Mouse (Mus musculus) spleen, postnatal 14 days (tissue): ENCODE measurements around the gene Gstt1.
"Not testable (repeated sequence)": the region's sequence is repeated elsewhere in the genome, so short reads cannot be mapped to it uniquely, and the experiment has no call there.

Experiments used
- DNase-seq, 2 experiments: peaks; one replicate each; pipeline ENCODE4 v3.0.0; 2021 to 2022; ENCODE audit warnings: low spot score in 2 of 2

The Gstt1 gene

DNA sequence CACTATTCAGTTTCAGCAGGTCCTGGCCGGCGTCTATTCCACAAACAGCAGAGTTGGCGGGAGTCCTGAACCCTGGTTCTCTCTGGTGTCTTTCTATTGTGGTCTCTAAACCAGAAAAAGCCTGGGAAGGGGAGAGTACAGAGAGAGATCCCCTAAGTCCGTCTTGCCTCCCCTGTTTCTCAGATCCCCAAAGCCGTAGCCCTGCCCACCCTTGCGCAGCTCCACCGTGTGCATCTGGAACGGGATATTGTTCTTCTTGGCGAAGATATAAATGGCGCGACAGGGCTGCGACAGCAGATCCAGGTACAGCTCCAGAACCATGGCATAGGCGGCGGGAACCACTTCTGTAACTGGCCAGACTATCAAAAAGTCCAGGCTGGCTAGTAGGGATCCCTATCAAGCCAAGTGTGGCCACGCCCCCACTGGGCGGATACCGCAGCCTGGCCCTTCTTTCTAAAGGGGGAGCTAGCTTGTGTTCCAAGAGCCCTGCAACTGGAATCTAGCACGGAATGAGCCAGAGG lies at the start of gene Gstt1:
TSS of gene Gstt1 (minus strand) at position 409 of the 521 bp plus-strand sequence.
- peak; percentile 56 to 59 for DNase-seq

DNA sequence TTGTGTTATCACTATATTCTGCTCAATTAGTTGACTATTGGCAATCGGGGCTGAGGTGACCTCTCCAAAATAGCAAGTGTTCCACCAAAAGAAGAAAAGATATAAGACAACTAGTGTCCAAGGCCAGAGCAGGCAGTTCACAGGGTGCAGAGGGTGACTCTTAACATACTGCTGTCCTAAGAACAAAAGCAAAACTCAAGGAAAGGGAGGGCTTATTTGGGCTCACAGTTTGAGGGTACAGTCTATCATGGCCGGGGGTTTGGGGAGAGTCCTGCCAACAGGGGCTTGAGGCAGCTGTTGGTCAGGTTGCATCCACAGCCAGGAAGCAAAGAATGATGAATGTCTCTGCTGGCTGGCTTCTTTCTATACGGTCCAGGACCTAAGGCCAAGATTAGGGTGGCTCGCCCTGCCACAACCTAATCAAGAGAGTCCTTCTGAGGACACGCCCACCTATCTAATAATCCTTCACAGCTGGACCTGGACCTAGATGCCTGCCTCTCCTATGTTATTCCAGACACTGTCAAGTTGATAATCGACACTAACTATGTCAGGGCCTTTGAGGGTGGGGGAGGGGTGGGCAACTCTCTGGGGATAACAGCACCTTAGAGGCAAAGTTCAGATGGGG lies 47.0 kb upstream of the Gstt1 start:
- DNase-seq = no peak

DNA sequence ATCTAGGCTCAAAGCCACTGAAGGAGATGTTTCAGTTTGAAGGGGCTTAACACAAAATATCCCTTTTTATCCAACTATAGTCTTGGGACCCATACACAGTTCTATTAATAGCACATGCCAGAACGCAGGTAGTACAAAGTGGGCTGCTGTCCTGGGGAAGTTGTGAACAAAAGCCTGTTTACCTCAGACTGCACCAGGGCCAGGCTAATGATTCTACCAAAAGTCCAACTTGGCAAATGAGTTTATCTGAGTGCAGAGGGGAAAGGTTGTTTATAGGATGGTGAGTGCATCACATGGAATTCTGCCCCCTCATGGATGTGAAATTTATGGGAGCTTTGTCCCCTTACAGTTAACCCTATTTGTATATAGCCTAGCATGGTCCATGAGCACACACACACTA lies 46.4 kb upstream of the Gstt1 start:
- no peak for DNase-seq

DNA sequence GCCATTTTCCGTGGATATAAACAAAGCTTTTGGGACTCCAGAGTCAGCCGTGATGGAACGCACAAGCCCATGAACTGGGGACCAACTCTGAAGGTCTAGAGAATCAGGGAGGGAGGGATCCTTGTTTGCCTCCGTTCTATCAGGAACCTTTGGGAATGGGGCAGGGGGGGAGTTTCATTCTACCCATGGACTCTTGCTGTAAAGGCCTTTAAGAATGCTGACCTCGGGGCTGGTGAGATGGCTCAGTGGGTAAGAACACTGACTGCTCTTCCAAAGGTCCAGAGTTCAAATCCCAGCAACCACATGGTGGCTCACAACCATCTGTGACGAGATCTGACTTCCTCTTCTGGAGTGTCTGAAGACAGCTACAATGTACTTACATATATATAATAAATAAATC lies 45.5 kb upstream of the Gstt1 start:
- not testable (repeated sequence) for DNase-seq

DNA sequence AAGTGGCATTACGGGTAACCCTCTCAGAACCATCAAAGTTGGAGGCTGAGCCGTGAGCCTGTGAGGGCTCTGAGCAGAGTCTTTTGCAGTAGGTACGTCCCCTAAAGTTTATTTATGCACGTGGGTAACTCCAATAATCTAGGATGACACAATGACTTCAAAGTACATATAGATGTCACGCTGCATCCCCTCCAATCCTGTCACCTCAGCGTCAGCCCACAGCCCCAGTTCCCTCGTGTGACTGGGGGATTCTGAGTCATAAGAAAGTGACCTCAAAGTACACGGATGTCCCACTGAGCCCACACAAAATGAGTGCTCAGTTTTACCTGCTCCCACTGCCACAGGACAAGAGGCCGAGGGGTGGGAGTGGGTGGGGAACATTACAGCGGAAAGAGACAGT lies 40.7 kb upstream of the Gstt1 start:
- no peak for DNase-seq

DNA sequence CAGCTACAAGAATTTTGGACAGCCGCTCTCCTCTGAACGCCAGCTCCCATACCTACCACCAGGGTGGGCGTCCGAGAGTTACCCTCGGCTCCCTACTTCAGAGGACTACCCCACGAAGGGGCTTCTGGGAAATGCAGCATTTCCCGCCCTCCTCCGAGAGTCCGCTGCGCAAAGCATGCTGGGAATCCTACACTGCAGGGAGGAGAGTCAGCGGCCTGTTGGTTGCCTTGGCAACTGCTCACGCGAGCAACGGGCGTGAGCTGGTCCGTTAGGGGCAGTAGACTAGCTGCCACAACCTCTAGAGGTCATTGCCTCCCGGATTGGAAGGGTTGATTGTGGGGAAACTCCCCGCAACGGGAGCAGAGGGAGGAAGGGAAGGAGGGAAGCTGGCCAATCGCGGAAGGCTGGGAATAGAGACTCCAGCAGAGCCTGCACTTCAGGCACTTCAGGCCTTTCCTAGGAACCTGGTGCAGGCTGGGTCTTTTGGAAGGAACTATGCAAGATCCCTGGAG lies 38.9 kb upstream of the Gstt1 start, which contains the start of gene Gstt2:
TSS of gene Gstt2 (minus strand) at position 177 of the 512 bp plus-strand sequence.
- DNase-seq = peak; percentile 76 to 85

DNA sequence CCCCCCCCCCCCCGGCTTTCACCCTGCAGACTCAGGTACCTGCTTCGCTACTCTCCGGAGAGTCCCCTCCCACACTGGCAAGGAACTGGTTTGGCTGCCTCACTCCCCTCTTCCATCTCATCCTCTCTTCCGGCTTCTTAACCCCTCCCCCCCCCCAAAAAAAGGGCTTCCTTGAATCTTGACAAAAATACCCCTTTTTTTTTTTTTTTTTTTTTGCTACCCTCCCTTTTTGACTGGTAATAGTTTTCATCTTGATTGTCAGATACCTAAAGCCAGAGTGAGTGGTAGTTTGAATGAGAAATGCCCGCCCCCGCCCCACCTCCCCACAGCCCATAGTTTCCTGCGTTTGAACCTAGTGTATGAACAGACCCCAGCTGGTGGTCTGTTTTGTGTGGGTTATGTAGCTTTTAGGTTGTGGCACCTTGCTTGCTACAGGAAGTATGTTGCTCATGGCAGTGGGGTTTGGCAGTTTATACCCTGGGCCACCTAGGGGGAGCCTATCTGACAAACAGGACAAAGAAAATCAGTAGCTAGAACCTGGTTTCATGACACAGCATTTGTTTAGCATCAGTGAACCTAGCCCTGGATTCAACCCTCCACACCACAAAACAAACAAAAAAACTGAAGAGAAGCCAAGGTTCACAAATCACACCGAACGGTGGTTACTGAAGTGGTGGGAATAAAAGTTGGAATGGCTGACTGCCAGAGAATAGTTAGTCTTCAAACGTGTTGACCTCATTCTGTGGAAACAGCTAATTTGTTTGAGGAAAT lies 37.6 kb upstream of the Gstt1 start:
- no peak for DNase-seq

DNA sequence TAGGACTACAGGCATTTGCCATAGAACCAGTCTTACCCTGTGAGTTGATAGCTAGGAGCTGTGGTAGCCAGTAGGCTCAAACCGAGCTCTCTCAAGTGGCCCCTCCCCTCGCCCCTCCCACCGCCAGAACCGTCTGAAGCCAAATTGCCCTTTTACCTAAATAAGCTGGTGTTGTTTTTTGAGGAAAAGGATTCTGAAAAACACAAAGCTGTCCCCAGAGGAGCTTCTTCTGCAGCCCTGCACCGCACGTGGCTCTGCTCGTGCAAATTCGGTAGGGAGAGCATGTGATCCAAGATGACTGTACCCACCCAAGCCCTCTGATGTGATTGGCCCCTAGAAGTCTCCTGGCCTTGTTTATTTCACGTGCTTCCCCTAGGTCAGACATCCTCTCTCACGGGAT lies 36.9 kb upstream of the Gstt1 start:
- DNase-seq = peak; percentile 48 to 56

DNA sequence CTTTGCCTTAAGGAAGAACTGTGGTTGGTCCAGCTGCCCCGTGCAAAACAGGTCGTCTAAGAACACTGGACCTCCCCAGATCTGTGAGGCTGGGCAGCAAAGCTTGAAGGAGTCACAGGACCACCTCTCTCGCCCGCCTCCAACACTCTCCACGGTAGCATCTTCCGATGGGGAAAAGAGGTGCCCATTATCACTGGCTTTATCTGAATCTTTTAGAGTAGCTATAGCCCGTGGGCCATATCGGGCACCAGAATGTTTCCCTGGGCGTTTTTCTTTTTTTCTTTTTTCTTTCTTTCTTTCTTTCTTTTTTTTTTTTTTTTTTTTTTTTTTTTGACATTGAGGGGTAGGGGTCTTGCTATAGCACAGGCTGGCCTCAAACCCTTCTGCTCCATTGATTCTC lies 36.3 kb upstream of the Gstt1 start:
- DNase-seq = no peak

DNA sequence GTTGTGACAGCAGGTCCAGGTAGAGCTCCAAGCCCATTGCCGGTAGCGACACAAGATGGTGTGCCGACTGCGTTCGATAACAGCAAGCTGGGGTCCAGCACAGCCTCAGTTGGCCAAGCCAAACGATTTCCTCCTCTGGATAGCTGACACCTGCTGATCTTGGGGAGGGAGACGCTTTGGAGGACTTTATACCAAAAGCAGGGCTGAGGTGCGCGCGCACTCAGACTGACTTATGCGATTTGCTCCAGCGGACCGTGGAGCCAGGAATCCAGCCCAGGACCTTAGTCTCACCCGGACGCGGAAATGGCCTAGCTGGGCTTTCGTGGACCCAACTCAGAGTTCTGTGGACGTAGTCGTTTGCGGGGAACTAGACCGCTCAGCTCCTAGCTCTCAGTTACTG lies 35.9 kb upstream of the Gstt1 start:
- peak; percentile 62 to 69 for DNase-seq

DNA sequence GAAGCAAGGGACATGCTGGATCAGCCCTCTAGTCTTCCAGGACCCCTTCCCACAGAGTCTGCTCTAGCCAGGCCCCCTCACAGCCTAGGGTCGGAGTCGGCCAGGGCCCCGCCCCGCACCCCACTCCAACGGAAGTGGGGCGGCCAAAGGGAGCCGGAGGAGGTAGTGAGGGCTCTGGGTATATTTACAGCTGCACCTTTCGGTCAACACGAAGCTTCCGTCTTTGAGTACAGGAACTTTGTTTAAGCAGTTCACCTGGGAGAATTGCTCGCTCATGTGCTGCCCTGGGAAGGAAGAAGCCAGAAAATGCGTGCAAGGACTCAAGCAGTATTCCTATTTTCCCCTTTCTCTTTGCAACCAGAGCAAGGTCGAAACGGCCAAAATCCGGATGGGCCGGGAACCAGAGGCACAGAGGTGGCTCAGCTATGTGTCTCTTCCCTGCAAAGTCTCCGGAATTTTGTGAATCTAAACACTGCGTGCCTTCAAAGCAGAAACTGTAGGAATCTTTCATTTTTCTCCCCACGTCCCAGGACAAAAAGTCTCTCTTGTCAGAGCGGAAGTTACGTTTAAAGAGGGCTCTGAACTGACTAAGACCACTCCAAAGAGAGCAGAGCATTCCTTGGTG lies 35.2 kb upstream of the Gstt1 start:
- peak in 1 of 2 experiments; percentile 29 for DNase-seq

DNA sequence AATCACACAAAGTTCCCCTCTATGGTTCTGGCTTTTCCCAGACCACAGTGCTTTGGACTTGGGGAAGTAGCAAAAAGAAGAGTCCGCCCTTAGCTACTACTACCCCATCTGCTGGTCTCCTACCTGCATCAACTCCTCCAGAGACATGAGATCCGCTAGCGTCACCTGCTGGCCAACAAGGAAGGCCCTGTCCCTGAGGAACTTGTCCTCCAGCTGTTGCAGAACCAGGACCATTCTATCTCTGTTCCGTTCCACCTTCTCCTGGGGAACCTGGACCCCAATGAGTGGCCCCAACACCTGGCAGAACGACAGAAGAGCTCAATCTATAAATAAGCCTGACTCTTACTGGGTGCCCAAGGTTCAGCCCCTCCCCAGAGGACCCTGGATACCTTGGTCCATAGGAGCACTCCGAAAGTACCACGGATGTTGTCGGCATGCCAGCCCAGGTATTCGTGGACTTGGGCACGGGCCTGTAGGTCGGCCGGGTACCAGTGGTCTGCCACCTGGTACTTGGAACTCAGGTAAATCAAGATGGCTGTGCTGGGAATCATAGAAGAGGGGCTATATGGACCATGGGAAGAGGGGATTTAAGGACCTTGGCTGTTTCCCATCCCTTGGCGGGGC lies 34.0 kb upstream of the Gstt1 start:
- peak; percentile 38 to 61 for DNase-seq

DNA sequence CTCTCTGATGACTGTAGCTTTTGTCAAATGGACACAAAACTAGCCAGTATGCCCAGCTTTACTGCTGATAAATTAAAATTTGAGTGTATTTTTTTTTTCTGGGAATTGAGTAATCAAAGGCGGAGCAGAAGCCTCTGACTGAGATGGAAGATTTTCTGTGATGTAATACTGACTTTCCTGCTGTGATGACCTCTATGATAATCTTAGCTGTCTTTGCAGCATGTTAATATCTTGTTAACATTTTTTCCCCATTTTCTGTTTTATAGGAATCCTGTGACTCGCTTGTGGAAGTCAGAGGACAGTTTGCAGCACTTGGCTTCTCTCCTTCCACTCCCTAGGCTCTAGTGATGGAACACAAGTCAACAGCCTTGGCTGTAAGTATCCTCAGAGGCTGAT lies 31.9 kb upstream of the Gstt1 start:
- DNase-seq = no peak

DNA sequence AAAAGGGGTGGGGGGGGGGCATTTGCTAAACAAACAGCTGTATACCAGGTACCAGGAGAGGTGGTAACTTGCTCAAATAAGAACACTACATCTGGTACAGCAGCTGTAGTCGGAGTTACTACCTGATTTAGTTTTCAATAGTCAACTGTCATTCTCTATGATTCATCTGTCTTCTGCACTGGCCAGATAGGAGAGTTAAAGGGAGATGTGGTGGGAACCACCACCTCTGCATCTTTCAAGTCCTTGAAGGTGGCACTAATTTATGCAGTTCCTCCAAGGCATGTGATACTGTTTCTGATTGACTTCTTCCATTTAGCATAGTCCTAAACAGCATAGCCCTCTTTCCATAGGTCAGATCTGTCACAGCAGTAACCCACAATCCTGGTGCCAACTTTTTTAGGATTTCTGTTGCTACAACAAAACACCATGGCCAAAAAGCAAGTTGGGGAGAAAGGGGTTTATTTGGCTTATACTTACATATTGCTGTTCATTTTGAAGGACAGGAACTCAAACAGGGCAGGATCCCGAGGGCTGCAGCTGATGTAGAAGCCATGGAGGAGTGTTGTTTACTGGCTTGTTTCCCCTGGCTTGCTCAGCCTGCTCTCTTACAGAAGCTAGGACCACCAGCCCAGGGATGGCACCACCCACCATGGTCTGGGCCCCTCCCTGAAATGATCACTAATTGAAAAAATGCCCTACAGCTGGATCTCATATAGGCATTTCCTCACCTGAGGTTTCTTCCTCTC lies 31.3 kb upstream of the Gstt1 start:
- DNase-seq = no peak

DNA sequence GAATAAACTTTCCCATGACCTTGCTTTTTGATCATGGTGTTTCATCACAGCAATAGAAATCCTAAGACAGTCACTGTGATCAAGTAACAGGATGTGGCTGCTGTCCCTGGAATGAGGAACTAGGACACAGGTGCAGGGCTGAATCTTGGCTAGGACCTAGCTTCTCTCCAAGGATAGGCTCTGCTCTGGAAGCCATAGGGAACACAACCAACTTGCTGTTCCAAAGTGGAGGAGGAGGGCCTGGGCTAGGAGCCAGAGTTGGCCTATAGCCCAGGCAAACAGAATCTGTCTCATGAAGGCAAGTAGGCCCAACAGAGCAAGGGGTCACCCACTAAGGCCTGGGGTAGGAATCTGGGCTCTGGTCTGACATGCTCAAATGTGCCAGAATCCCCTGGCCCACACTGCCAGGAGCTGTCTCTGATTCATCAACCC lies 30.1 kb upstream of the Gstt1 start:
- DNase-seq = no peak

DNA sequence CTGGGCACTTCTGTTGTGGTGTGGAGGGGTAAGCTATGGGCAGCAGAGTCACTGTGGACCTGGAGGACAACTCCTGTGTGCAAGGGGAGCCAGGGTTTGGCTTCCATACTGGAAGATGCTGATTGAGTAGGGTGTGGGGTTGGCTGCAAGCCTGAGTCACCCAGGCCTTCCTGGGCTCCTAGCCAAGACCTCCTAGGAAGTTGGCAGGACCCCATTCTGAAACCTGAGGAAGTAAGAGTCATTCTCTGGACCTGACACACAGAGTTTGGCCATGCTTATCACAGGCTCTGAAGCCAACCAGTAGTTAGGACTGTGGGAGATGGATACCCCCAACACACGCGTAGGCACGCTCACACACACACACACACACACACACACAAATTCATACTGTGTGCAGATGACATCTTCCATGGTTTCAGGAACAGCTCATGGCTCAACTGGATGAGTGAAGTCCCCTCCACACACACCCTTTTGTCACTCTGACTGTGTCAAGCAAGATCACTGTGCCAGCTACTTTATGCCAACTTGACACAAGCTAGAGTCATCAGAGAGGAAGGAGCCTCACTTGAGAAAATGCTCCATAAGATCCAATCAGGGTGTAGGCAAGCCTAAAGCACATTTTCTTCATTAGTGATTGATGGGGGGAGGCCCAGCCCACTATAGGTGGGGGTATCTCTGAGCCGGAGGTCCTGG lies 29.4 kb upstream of the Gstt1 start:
- no peak for DNase-seq

DNA sequence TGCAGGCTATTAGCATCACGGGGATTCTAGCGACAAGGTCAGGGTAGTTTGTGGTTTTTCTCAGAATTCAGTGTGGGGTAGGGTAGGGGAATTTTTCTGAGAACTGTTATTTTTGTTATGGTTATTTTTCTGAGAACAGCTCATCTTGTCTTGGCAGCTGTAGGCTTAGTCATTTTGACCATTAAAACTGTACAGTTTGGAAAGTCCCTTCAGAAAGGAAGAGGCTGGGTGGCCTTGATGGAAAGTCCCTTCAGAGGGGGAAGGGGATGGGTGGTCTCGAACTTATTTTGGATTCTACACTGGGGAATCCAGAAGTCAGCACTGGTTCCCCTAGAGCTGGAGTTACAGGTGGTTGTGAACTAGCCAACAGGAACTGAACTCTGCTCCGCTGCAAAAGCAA lies 26.1 kb upstream of the Gstt1 start:
- DNase-seq = no peak

DNA sequence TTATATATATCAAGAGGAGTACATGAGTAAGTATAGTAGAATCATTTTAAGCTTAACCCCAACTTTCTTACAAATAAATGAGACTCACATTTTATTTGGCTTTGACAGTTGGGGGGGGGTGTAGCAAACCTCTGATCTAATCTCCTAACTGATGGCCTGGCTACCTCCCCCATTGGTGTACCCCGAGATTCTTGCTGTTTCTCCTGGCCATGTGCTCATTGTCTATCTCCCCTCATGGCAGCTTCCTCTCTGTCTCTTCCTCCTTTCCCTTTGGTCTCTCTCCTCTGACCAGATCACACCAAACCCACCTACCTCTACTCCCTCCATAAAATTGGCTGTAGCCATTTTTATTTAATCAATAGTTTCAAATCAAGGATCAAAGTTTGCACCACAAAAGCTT lies 25.4 kb upstream of the Gstt1 start:
- no peak for DNase-seq

DNA sequence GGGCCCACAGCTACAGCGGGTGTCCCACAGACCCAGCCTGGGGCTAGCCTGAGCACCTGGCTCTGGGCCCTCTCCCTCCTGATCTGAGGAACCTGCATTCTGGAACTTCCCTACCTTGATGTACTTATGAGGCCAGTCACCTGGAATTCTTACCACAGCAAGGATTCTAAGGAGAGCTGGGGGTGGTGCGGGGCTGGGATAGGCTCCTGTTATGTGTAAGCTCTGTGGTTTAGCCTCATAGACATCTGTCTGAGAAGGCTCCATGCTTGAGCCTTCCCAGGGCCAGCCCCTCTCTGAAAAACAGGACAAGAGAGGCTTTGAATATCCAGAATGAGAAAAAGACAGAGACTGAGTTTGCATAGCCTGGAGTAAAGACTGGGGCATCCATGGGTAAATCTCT lies 24.1 kb upstream of the Gstt1 start, which contains the start of gene Gstt4:
TSS of gene Gstt4 (minus strand) at position 101 of the 400 bp plus-strand sequence.
- DNase-seq = no peak

DNA sequence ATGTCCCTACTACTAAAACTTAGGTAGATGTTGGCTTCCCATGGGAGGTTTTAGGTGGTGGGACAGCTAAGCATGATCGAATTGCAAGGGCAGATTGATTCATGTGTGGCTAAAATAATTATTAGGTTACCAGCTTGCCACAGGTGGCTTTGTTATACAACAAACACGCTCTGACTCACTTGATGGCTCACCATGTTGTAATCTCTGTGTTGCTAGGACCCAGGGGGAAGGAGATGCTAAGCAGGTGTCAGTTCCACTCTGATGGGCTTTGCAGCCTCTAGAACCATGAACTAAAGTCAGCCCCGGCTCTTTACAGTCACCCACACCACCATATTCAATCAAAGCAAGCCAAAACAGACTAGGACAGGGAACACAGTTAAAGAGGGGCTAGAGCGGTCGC lies 21.5 kb upstream of the Gstt1 start:
- DNase-seq = no peak

DNA sequence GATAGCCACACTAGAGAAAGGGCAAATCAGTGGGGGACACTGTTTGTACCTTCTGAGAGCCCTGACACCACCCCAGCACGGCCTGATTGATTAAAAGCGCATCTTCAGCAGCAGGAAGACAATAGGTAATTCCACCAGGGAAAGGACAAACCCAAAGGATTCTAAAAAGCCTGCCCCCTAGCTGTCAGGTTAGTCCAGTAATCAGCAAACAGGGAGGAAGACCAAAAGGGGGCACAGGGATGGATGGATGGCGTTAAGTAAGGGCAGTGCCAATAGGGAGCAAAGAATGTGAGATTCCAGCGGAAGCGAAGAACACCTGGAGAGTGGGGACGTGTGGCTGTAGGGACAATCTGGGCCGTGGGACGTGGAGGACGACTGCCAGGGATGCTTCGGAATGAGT lies 20.3 kb upstream of the Gstt1 start:
- DNase-seq = no peak
